Mouse (Mus musculus): ENCODE measurements at regions not wholly inside any gene's neighbourhood (a gene's known extent, or its start where the extent isn't known, plus 50 kb on each side); places are given as distances from the start of the nearest gene placed in this dataset.

DNA sequence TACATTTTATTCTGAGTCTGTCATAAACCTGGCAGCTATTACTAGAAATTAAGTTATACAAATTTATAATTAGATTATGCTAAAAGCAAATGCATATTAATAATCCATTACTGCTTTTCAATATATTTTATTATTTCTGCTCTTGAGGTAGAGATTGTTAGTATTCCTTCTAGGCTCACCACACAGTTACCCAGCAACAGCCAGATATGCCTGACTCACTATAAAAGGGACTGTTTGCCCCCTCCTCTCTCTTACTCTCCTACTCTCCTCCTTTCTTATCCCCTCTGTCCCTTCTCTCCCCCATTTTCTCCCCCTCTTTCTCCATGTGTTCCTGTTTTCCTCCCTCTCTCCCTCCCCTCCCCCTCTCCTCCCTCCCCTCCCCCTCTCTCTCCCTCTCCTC, 98.7 kb downstream of the 4930505A04Rik start:
- intact Hi-C loops (cut with DNase I): no loop called here

DNA sequence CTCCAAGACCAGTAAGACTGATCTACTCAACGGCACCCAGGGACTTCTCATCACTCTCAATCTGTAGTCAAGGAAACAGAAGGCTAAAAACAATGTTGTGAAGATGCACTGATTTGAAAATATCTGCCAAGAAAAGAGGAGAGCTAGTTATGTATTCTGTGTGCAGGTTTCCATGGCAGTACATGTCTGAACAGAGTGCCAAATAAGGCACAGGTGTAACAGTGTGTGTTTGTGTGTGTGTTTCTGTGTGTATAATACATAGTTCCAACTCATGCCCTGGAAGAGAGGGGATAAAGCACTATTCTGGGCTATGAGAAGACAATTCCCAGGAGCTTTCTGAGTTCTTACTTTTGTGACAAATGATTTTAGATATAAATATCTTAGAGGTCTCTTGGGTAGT, 99.7 kb downstream of the 4930505A04Rik start:
- peak in 1 of 2 experiments; percentile 30 for DNase-seq (ENCODE audit: low spot score in 2 of 2)
- intact Hi-C loops (cut with DNase I): no loop called here

More for the DNA sequence above, 98.7 kb downstream of the 4930505A04Rik start:
- no peak for DNase-seq (ENCODE audit: low spot score in 2 of 2)

DNA sequence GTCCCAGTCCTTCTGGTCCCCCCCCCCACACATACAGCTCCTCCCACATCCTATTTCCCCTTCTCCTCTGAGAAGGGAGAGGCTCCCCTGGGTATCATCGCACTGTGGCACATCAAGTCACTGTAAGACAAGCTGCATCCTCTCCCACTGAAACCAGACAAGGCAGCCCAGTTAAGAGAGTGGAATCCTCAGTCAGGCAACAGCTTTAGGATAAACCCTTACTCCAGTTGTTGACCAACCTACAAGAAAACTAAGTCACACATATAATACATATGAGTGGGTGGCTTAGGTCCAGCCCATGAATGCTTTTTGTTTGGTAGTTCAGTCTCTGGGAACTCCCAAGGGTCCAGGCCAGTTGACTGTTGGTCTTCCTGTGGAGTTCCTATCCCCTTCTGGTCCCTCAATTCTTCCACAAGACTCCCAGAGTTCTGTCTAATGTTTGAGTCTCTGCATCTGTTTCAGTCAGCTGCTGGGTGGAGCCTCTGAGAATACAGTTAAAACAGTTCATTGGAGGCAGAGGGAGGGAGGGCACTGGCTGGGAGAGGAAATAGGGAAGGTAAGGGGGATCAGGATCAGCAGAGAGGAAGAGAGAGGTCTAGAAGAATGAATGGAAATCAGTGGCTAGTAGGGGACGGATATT, 101.7 kb upstream of the Sptbn1 start:
- no peak for DNase-seq (ENCODE audit: low spot score in 2 of 2)
- intact Hi-C loops (cut with DNase I): no loop called here

DNA sequence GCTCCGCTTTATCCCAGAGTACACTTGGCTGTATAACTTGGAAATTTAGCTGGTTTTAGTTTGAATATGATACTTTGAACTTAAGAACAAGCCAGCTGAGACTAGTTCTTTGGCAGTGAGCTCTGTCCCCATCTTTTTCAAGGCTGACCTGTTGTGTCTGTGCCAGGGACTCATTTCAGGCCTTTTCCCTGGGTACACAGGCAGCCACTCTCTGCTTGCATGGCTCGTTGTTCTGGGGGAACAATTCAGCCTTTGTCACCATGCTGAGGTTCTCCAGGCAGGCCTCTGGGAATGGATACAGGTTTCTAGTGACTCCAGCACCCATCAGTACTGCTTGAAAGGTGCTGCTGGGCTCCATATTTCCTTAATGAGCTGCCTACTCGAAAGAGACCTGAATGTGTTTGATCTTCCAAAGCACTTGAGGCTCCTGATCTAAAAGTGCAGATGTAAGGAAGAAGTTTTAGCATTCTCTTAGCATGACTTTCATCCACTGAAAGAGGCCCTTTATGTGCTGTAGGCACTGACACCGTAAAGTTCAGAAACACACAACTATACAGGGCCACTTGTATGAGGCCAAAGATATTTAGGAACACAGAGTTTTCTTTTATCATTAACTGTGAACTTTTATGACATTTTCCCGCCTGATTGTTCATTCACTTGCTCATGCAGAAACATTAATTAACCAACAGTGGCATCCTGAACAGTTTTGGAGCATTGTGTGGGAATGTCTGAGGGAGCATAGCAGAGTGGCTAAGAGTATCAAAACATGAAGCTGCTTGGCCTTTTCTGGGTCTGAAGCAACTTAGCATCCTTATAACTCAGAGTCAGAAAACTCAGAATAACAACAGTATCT, 99.6 kb upstream of the Sptbn1 start:
- intact Hi-C loops (cut with DNase I): no loop called here
- peak; percentile 23 to 53 for DNase-seq (ENCODE audit: low spot score in 2 of 2)

DNA sequence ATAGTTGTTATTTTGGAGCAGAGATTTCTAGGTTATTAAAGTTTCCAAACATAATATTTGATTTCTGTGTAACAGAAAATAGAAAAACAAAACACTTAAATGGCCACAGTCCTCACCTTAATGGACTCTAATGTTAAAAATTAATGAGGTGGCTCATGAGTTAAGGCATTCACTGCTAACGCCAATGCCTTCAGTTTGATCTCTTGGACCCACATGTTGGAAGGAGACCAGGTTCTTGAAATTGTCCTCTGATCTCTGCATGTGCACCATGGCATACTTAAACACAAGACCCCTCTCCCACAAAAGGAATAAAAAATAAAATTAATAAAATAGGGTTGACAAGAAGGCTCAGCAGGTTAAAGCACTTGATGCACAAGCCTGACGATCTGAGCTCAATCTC, 98.5 kb upstream of the Sptbn1 start:
- intact Hi-C loops (cut with DNase I): no loop called here
- DNase-seq (ENCODE audit: low spot score in 2 of 2): no peak

DNA sequence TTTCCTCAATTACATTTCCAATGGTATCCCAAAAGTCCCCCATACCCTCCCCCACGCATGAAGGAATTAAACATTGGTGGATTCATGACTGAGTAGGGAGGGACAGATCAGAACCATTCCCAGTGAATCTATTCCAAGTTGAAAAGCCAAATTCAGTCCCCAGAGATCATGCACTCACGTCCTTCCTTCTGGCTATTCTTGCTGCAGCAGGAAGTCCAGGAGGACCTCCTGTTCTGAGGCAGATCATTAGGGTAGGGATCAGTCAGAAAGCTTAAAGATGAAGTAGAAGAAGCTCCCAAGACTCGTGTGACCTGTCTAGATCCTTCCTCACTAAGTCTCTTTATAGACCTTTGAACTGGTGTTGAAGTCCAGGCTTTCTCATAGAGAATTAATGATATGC, 97.0 kb upstream of the Sptbn1 start:
- DNase-seq (ENCODE audit: low spot score in 2 of 2): no peak
- intact Hi-C loops (cut with DNase I): no loop called here

DNA sequence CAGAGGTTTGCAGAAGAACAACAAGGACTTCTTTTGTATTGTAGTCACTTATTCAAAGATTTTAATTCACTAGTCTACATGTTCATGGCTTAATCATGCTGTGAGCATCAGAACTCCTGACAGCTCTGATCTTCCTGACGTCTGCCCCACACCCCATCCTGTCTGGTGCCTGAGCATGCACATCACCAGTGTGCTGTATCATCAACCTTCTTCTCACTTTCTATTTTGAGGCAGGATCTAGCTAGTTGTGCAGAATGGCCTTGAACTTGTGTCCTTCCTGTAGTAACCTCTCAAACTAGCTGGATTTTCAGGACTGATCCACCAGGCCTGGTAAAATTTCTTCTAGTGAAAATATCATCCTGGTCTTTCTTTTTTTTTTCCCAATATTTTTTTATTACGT, 96.6 kb upstream of the Sptbn1 start:
- intact Hi-C loops (cut with DNase I): no loop called here
- no peak for DNase-seq (ENCODE audit: low spot score in 2 of 2)

DNA sequence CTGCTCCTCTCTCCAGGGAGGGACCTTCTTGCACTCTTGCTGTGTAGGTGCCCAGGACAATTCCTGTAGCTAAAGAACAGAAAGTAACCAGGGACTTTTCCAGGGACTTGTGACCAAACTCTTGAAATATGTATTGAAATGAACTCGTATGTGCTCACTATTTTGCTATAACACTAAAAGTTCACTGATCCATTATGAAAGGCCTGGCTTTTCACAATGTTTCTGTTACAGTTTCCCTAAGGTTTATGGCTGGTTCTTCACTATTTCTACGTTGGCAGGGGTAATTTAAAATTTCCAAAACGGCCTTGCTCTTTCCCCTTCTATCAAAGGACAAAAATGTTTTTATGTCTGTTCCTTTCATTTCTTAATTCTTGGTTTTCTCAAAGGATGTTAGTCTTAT, 90.2 kb upstream of the Sptbn1 start:
- intact Hi-C loops (cut with DNase I): no loop called here
- DNase-seq (ENCODE audit: low spot score in 2 of 2): no peak

DNA sequence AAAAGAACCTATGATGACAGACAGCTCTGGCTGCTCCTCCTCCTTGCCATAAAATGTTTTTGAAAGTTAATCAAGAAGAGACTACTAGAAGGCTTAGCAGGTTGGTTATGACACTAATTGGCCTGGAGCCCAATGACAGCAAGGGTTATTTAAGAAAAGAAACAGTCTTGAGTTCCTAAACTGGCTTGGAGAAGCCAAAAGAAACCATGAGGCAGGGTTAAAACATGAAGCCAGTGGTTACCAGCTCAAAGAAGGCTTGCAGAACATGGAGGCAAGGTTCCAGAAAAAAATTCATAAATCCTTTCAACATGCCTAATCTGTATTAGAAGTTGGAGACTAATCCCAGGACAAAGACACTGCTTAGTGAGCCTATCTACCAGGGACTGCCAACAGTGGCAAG, 87.4 kb upstream of the Sptbn1 start:
- no peak for DNase-seq (ENCODE audit: low spot score in 2 of 2)
- intact Hi-C loops (cut with DNase I): no loop called here

DNA sequence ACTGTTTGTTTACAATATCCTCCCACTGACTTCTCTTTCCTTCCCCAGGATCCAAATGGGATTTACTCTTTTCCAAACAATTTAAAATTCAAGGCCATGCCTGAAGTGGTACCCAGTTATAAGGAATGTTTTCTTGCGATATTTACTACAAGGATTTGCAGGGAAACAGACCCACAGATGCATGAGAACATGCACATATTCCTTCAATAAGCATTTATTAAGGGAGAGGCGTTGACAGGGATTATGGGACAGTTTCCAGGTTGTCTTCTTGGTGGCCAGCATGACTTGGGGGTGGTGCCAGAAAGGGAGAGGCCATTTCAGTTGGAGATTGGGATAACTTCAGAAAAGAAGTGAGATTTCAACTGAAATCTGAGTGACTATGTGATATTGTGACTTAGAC, 58.4 kb upstream of the Sptbn1 start:
- intact Hi-C loops (cut with DNase I): no loop called here
- no peak for DNase-seq (ENCODE audit: low spot score in 2 of 2)

All from left cerebral cortex, postnatal 25 days (tissue).